Mouse (Mus musculus) neural tube, embryonic 15.5 days (tissue): ENCODE data around the gene Sfxn1. TPM values are rescaled to one million over a fixed set of nuclear protein-coding genes. Genes with fewer than 3 reads are reported as not detected.
A peak's percentile ranks its signal among the peaks of the same experiment; 100 is the strongest.

Experiments used
- ATAC-seq: fragments of 200-750 bp; cut with Nextera tagmentation; 2 replicates; pipeline ENCODE4 v1.8.0; 2017; ENCODE audit warnings: mild to moderate bottlenecking, moderate TSS enrichment, moderate library complexity; ENCODE audit not compliant: low FRiP score
- H3K27ac ChIP-seq: fragments of 300-500 bp; sonication (generic); replicated peaks from 2 replicates; pipeline ENCODE4 v1.5.1; 2015; ENCODE audit warnings: mild to moderate bottlenecking, inconsistent platforms
- H3K27me3 ChIP-seq: fragments of 300-500 bp; sonication (generic); replicated peaks from 2 replicates; pipeline ENCODE4 v1.6.1; 2015; ENCODE audit warnings: inconsistent platforms
- H3K36me3 ChIP-seq: fragments of 300-500 bp; sonication (generic); 2 replicates; pipeline ENCODE4 v1.6.1; 2015; ENCODE audit warnings: inconsistent platforms
- H3K4me1 ChIP-seq: fragments of 300-500 bp; sonication (generic); 2 replicates; pipeline ENCODE4 v1.6.1; 2015; ENCODE audit warnings: inconsistent platforms
- H3K4me2 ChIP-seq: fragments of 300-500 bp; sonication (generic); 2 replicates; pipeline ENCODE4 v1.6.1; 2015; ENCODE audit warnings: inconsistent platforms, mild to moderate bottlenecking, moderate library complexity
- H3K4me3 ChIP-seq: fragments of 300-500 bp; sonication (generic); replicated peaks from 2 replicates; pipeline ENCODE4 v1.5.1; 2015; ENCODE audit warnings: mild to moderate bottlenecking, inconsistent platforms
- H3K9ac ChIP-seq: fragments of 300-500 bp; sonication (generic); replicated peaks from 2 replicates; pipeline ENCODE4 v1.6.1; 2015; ENCODE audit warnings: mild to moderate bottlenecking, inconsistent platforms
- H3K9me3 ChIP-seq: fragments of 300-500 bp; sonication (generic); replicated peaks from 2 replicates; pipeline ENCODE4 v1.6.1; 2016; ENCODE audit warnings: inconsistent platforms
- WGBS: fragments of 180-500 bp; shearing (Covaris S2); methylation state at CpG from one replicate; pipeline ENCODE4 v1.1.7; 2015; ENCODE audit warnings: mixed read lengths; 5-methylcytosine and 5-hydroxymethylcytosine counted together
- polyA plus RNA-seq: library from polyadenylated mRNA; unstranded; fragments of >200 nt; fragmentation: Nextera tagmentation; extraction: Ambion mirVana; gene quantifications from 2 replicates; pipeline ENCODE4 v1.2.1, GENCODE M21; 2015

Gene Sfxn1
- polyA plus RNA-seq, 1 experiment from 2014 or later: 73.1 TPM

DNA sequence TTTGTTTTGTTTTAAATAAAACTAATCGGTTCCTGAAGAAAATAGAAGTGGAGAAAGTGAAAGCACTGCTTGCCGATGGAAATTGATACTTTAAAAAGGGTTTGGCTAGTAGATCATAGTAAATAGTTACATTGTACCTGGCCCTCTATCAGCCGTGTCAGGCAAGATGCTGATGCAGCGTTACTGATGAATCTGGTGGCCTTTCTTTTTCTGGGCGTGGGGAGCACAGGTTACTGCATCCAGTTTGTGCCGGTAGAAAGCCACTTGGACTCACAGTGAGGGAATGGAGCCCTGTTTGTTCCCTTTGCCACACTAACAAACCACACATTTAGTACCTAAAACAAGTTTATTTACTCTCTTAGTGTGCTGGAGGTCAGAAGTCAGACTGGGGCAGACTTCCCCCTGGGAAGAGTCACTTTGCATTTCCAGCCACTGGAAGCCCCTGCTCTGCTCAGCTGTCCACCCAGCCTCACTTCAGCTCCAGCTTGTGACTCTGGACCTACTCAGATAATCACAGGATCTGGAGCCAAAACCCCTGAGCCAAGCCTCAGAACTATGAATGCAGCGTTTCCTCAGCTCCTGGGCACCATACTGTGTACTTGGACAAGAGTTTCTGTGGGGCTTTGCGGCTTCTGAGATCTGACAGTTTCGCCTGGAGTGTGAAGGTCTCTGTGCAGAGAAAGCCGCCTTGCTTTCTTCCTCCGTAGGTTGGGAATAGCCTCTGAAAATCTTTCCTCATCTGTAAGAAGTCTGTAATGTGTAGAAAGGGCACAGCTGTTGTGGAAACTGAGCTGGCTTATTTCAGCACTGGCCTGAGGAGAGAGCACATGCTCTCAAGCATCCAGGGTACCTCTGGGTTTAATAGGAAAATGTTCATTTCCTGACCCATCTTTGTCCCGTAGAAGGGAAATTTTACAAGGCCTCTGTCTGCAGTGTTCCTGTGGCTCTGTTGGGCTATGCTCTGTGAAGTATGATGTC lies 8.4 kb downstream of the Sfxn1 start:
- Histone ChIP-seq H3K9ac (no peak overlapping the region), H3K27ac (no peak overlapping the region), H3K36me3 (no peaks in the 10 kb centered on the region), H3K4me3 (no peak overlapping the region), H3K4me1 (peaks cover 9% of the 10 kb centered on the region), H3K4me2 (no peak overlapping the region), H3K9me3 (no peaks in the 10 kb centered on the region), H3K27me3 (no peaks in the 10 kb centered on the region)
- WGBS: 80% methylated on average over 12 of the region's 12 CpGs
- ATAC-seq: no peak

DNA sequence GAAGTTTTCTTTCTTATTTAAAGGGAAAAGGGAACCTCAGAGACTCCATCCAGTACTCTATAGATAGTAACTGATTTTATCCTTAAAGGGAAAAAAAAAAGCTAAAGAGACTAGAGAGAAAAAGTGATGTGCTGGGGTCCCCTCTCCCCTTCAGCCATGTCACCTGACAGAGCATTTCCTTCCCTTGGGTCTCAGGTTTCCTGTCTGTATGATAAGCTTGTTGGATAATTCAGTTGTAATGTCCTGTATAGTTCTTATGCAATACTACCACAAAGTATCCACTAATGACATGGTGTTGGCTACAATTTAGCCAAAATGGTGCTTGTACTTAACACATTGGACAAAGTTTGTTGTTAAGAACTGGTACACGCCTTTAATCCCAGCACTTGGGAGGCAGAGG lies 9.1 kb downstream of the Sfxn1 start:
- no peak overlapping the region for H3K4me2 ChIP-seq
- no peak overlapping the region for H3K9ac ChIP-seq
- H3K36me3 ChIP-seq: peaks cover 4% of the 10 kb centered on the region; the same call in 1 of the 2 replicates
- H3K27ac ChIP-seq: no peak overlapping the region
- ATAC-seq: no peak
- peaks cover 9% of the 10 kb centered on the region for H3K4me1 ChIP-seq
- no peaks in the 10 kb centered on the region for H3K27me3 ChIP-seq
- H3K9me3 ChIP-seq: no peaks in the 10 kb centered on the region
- 98% methylated on average over 1 of the region's 1 CpGs for WGBS
- no peak overlapping the region for H3K4me3 ChIP-seq

GRCm38 (mm10) chr13:54082946-54083345 lies 11.3 kb downstream of the Sfxn1 start:
- WGBS: 83% methylated on average over 5 of the region's 5 CpGs
- Histone ChIP-seq H3K9me3 (no peaks in the 10 kb centered on the region), H3K27ac (no peak overlapping the region), H3K4me1 (peaks cover 9% of the 10 kb centered on the region), H3K4me3 (no peak overlapping the region), H3K36me3 (peaks cover 19% of the 10 kb centered on the region), H3K4me2 (no peak overlapping the region), H3K27me3 (no peaks in the 10 kb centered on the region), H3K9ac (no peak overlapping the region)
- ATAC-seq: no peak

GRCm38 (mm10) chr13:54084178-54084577 lies 12.5 kb downstream of the Sfxn1 start:
- Histone ChIP-seq H3K4me1 (peaks cover 9% of the 10 kb centered on the region), H3K9me3 (no peaks in the 10 kb centered on the region), H3K4me2 (no peak overlapping the region), H3K4me3 (no peak overlapping the region), H3K36me3 (peaks cover 30% of the 10 kb centered on the region), H3K9ac (no peak overlapping the region), H3K27ac (no peak overlapping the region; the same call in 1 of the 2 replicates), H3K27me3 (no peaks in the 10 kb centered on the region)
- WGBS: 42% methylated on average over 4 of the region's 4 CpGs
- no peak for ATAC-seq

DNA sequence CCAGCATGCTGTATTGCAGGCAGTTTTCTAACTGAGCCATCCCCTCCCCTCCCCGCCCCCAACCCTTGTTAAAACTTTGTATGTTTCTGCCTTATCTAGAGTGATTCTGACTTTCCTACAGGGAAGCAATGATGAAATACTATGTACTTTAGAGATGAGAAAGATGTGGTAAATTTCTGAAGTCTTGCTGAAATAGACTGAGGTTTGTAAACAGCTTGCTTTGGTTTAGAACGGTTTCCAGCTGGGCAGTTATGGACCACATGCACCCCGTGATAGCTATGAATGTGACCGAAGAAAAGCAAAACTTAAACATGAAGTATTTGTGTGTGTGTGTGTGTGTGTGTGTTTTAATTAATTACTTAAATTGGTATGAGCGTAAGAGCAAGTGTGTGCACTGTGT lies 13.2 kb downstream of the Sfxn1 start:
- no peak for ATAC-seq
- WGBS: 81% methylated on average over 5 of the region's 5 CpGs
- Histone ChIP-seq H3K4me1 (peaks cover 9% of the 10 kb centered on the region), H3K27me3 (no peaks in the 10 kb centered on the region), H3K9ac (no peak overlapping the region; the same call in 1 of the 2 replicates), H3K4me3 (no peak overlapping the region), H3K27ac (no peak overlapping the region), H3K36me3 (peaks cover 36% of the 10 kb centered on the region), H3K4me2 (no peak overlapping the region), H3K9me3 (no peaks in the 10 kb centered on the region)

GRCm38 (mm10) chr13:54085266-54085665 lies 13.6 kb downstream of the Sfxn1 start:
- H3K9me3 ChIP-seq: no peaks in the 10 kb centered on the region
- no peak for ATAC-seq
- no peak overlapping the region for H3K4me2 ChIP-seq
- no peak overlapping the region for H3K27ac ChIP-seq
- no peaks in the 10 kb centered on the region for H3K27me3 ChIP-seq
- 89% methylated on average over 18 of the region's 18 CpGs for WGBS
- peaks cover 8% of the 10 kb centered on the region for H3K4me1 ChIP-seq
- peaks cover 38% of the 10 kb centered on the region for H3K36me3 ChIP-seq
- no peak overlapping the region for H3K9ac ChIP-seq
- H3K4me3 ChIP-seq: no peak overlapping the region

DNA sequence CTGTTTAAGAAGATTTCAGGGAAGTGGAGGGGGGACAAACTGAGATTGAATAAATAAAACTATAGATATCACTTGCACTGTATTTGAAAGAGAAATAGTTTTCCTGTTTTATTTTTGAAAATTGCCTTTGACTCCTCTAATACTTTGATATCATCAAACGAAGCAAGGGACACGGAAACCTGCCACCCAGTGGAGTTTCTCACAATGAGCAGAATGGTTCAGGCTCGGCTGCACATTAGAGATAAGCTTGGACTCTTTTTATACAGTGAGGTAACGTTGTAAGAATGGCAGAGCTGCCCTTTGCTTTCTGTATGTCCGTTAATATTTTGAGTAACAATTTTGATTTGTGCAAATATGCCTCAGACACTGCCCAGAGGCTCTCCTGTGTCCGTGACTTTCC lies 20.1 kb downstream of the Sfxn1 start:
- Histone ChIP-seq H3K9me3 (no peaks in the 10 kb centered on the region), H3K27ac (no peak overlapping the region), H3K4me1 (0 out of 2 replicates have a peak, but pooled peaks cover 7% of the 10 kb centered on the region), H3K9ac (no peak overlapping the region), H3K36me3 (peaks cover 72% of the 10 kb centered on the region), H3K4me2 (no peak overlapping the region), H3K27me3 (no peaks in the 10 kb centered on the region), H3K4me3 (no peak overlapping the region)
- WGBS: 89% methylated on average over 6 of the region's 6 CpGs
- no peak for ATAC-seq

DNA sequence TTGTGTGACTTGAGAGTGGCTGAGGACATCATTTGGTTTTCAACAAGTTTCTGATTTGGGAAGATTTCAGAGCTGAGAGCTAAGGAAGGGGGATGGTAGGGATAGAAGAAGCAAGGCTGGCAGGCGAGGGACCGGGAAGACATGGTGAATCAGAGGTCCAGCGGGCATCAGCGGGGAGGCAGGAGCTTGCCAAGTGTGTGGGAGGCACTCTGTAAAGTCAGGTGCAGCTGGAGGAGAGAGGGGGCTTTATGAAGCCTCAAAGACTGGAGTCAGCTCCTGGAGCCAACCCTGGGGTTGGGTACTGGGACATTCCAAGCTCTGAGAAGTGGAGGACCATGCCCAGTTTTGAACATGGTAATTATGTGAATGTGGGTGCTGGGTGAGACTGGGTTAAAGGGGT lies 22.7 kb downstream of the Sfxn1 start:
- H3K27me3 ChIP-seq: no peaks in the 10 kb centered on the region
- 0 out of 2 replicates have a peak overlapping the region, but pooled peaks have one; percentile 33 for H3K27ac ChIP-seq
- 80% methylated on average over 4 of the region's 4 CpGs for WGBS
- no peak overlapping the region for H3K9ac ChIP-seq
- ATAC-seq: no peak
- no peaks in the 10 kb centered on the region for H3K9me3 ChIP-seq
- H3K36me3 ChIP-seq: peaks cover 67% of the 10 kb centered on the region
- H3K4me3 ChIP-seq: no peak overlapping the region
- H3K4me1 ChIP-seq: 0 out of 2 replicates have a peak, but pooled peaks cover 7% of the 10 kb centered on the region
- H3K4me2 ChIP-seq: no peak overlapping the region

- Histone ChIP-seq H3K36me3 (peaks cover 61% of the 10 kb centered on the region), H3K4me1 (0 out of 2 replicates have a peak, but pooled peaks cover 7% of the 10 kb centered on the region), H3K9me3 (no peaks in the 10 kb centered on the region), H3K4me2 (no peak overlapping the region), H3K27ac (peak overlapping the region; percentile 33; the same call in 1 of the 2 replicates), H3K4me3 (no peak overlapping the region), H3K9ac (no peak overlapping the region), H3K27me3 (no peaks in the 10 kb centered on the region)
- 50% methylated on average over 6 of the region's 6 CpGs for WGBS
- no peak for ATAC-seq
These were observed 23.3 kb downstream of the Sfxn1 start for GRCm38 (mm10) chr13:54094963-54095362.

DNA sequence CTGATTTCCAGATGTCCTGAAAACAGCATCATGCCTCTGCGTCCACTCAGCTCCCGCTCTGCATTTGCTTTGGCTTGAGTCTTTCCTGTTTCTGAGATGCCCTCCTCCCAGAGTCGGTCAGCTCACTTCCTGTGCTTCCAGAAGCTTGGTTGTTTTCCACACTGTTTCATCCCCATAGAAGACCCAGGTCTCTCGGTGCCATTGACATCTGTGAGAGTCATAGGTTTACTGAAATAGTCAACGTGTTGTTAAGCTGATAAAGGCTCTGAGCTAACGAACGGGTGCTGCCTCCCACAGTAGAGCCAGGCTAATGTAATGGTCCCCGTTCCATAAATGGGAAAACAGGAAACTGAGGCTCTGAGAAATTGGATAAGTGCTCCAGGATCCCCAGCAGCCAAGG lies 24.1 kb downstream of the Sfxn1 start:
- no peak overlapping the region for H3K27ac ChIP-seq
- H3K27me3 ChIP-seq: no peaks in the 10 kb centered on the region
- ATAC-seq: no peak
- no peaks in the 10 kb centered on the region for H3K9me3 ChIP-seq
- no peak overlapping the region for H3K4me3 ChIP-seq
- H3K9ac ChIP-seq: no peak overlapping the region
- H3K36me3 ChIP-seq: peaks cover 65% of the 10 kb centered on the region
- 0 out of 2 replicates have a peak, but pooled peaks cover 7% of the 10 kb centered on the region for H3K4me1 ChIP-seq
- WGBS: 91% methylated on average over 8 of the region's 8 CpGs
- no peak overlapping the region for H3K4me2 ChIP-seq

DNA sequence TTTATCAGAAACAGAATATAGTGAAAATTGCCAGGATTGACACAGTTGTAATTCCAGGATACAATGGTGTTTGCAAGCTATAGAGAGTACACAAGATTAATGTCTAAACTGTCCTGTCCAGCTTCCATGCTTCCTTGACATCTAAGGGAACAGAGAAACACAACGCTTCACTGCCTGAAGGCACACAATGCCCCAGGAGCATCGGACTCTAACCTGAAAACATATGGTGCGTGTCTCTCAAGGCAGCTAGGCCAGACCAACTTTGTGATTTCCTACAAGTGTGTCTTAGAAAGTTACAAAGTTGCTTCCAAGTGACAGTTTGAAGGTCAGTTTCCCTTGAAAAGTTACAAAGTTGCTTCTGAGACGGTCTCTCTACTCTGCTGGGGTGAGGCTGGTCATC lies 25.6 kb downstream of the Sfxn1 start:
- WGBS: 94% methylated on average over 4 of the region's 4 CpGs
- no peak overlapping the region for H3K4me2 ChIP-seq
- H3K4me3 ChIP-seq: no peak overlapping the region
- H3K9me3 ChIP-seq: no peaks in the 10 kb centered on the region
- H3K4me1 ChIP-seq: 0 out of 2 replicates have a peak, but pooled peaks cover 7% of the 10 kb centered on the region
- no peak overlapping the region for H3K27ac ChIP-seq
- H3K27me3 ChIP-seq: no peaks in the 10 kb centered on the region
- H3K36me3 ChIP-seq: peaks cover 55% of the 10 kb centered on the region
- H3K9ac ChIP-seq: no peak overlapping the region
- ATAC-seq: no peak

DNA sequence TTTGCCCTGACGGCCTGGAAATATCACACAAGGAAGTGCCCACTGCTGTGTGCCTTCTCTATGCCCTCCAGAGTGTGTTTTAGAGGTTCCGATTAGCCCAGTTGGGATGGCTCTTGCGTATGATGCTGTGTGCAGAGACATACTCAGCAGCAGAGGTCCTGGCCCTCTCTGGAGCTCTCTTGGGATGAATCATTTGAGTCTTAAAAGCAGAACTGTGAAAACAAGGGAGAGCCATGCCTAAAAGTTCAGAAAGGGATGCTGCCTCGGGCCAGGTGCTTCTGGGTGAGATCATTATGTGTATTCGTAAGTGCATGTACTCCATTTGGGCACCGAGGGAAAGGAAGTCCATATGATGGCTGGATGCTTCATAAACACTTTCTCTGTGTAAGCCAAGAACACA lies 26.1 kb downstream of the Sfxn1 start:
- Histone ChIP-seq H3K4me1 (0 out of 2 replicates have a peak, but pooled peaks cover 7% of the 10 kb centered on the region), H3K9ac (no peak overlapping the region), H3K9me3 (no peaks in the 10 kb centered on the region), H3K27me3 (no peaks in the 10 kb centered on the region), H3K4me2 (no peak overlapping the region), H3K4me3 (no peak overlapping the region), H3K27ac (no peak overlapping the region), H3K36me3 (peaks cover 49% of the 10 kb centered on the region)
- no peak for ATAC-seq
- 88% methylated on average over 6 of the region's 6 CpGs for WGBS
